Mouse (Mus musculus) cortical plate, adult 2 months (tissue): ENCODE data around the gene Tlr8.

Experiments
- CTCF ChIP-seq: fragments of 200-500 bp; IDR thresholded peaks from 2 replicates; pipeline ENCODE4 v1.5.1; 2011; ENCODE audit warnings: mild to moderate bottlenecking, control low read depth, low read length; ENCODE audit not compliant: insufficient read depth; ENCODE audit errors: extremely low read depth
- POLR2A ChIP-seq: fragments of 200-500 bp; IDR thresholded peaks from 2 replicates; pipeline ENCODE4 v1.6.1; 2011; ENCODE audit warnings: mild to moderate bottlenecking, low read length, control low read depth; ENCODE audit not compliant: insufficient read depth; ENCODE audit errors: extremely low read depth

GRCm38 (mm10) chrX:167208978-167209754 is 55.0 kb downstream of the Tlr8 start, which contains the start of gene Tmsb4x:
- TF ChIP-seq CTCF: no peak
- TF ChIP-seq POLR2A: peak; percentile 100
